Mouse (Mus musculus) neural tube, embryonic 13.5 days (tissue): ENCODE data around the gene Nynrin. TPM values are rescaled to one million over a fixed set of nuclear protein-coding genes. Genes with fewer than 3 reads are reported as not detected.

Experiments
- ATAC-seq: fragments of 200-750 bp; cut with Nextera tagmentation; 2 replicates; pipeline ENCODE4 v1.8.0; 2017; ENCODE audit warnings: low read depth, mild to moderate bottlenecking, moderate TSS enrichment, moderate library complexity
- H3K27ac ChIP-seq: fragments of 300-500 bp; sonication (generic); replicated peaks from 2 replicates; pipeline ENCODE4 v1.5.1; 2015; ENCODE audit warnings: moderate library complexity, mild to moderate bottlenecking, inconsistent platforms
- H3K27me3 ChIP-seq: fragments of 300-500 bp; sonication (generic); 2 replicates; pipeline ENCODE4 v1.6.1; 2015; ENCODE audit warnings: mild to moderate bottlenecking, inconsistent platforms
- H3K36me3 ChIP-seq: fragments of 300-500 bp; sonication (generic); 2 replicates; pipeline ENCODE4 v1.6.1; 2015; ENCODE audit warnings: mild to moderate bottlenecking, inconsistent platforms
- H3K4me1 ChIP-seq: fragments of 300-500 bp; sonication (generic); replicated peaks from 2 replicates; pipeline ENCODE4 v1.6.1; 2015; ENCODE audit warnings: inconsistent platforms
- H3K4me2 ChIP-seq: fragments of 300-500 bp; sonication (generic); 2 replicates; pipeline ENCODE4 v1.6.1; 2015; ENCODE audit warnings: inconsistent platforms, mild to moderate bottlenecking, moderate library complexity
- H3K4me3 ChIP-seq: fragments of 300-500 bp; sonication (generic); 2 replicates; pipeline ENCODE4 v1.5.1; 2015; ENCODE audit warnings: mild to moderate bottlenecking, inconsistent platforms
- H3K9ac ChIP-seq: fragments of 300-500 bp; sonication (generic); 2 replicates; pipeline ENCODE4 v1.6.1; 2015; ENCODE audit warnings: moderate library complexity, mild to moderate bottlenecking, inconsistent platforms
- H3K9me3 ChIP-seq: fragments of 300-500 bp; sonication (generic); 2 replicates; pipeline ENCODE4 v1.6.1; 2016; ENCODE audit warnings: inconsistent platforms
- WGBS: fragments of 180-500 bp; shearing (Covaris S2); methylation state at CpG from one replicate; pipeline ENCODE4 v1.1.7; 2015; 5-methylcytosine and 5-hydroxymethylcytosine counted together
- polyA plus RNA-seq: library from polyadenylated mRNA; unstranded; fragments of >200 nt; fragmentation: Nextera tagmentation; extraction: Ambion mirVana; gene quantifications from 2 replicates; pipeline ENCODE4 v1.2.1, GENCODE M21; 2015

Nynrin gene
- polyA plus RNA-seq, 1 experiment from 2014 or later = 11.8 TPM

DNA sequence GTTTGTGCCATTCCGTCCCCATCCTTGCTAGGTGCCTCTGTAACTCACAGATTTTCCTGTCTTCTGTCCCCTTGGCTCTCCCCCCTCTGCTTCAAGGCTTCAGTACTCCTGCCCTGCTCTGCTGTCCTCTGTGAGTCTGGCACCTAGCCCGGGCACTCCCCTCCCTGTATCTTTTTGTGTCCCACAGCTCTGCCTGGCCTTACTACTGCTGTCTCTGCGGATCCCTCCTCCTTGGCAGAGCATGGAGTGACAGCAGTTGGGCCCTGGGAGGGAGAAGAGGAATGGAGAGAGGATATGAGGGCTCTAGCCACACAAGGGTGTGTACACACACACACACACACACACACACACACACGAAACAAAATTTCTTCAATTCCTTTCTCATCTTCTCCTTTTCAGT is 30.4 kb downstream of the Nynrin start, which contains the start of gene Cbln3:
Gene Cbln3, minus strand, starts transcription at position 227 of the 400 bp plus-strand sequence.
- no peaks in the 10 kb centered on the region for H3K27me3 ChIP-seq
- H3K9ac ChIP-seq = peak within 1 kb of the TSS; percentile 87
- H3K4me3 ChIP-seq = peak within 1 kb of the TSS; percentile 81
- peaks cover 25% of the 10 kb centered on the region for H3K4me1 ChIP-seq
- no peaks in the 10 kb centered on the region for H3K9me3 ChIP-seq
- peaks cover 22% of the 10 kb centered on the region for H3K36me3 ChIP-seq
- 33% methylated on average over 4 of the region's 4 CpGs for WGBS
- H3K4me2 ChIP-seq = peak within 1 kb of the TSS; percentile 82
- peak within 1 kb of the TSS; percentile 82 for H3K27ac ChIP-seq
- peak; percentile 59 for ATAC-seq

DNA sequence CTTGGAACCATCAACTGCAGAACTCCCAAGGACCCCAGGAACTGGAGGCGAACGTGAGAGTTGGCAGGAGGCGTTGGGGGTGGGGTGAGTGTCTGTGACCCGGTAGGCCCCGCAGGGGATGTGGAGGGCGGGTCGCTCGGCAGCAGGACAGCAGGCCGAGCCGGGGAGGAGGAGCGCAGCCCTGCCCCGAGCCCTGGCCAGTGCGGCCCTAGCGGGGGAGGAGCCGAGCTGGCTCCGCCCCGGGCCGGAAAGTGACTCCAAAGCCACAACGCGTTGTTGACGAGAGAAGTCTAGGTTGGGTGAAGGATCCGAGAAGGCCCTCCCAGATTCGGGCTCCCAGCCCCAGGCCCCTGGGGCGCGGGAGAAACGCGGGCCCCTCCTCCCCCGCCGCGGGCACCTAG is 30.9 kb downstream of the Nynrin start, which contains the start of gene Khnyn:
Gene Khnyn, plus strand, starts transcription at position 235 of the 401 bp plus-strand sequence.
- Histone ChIP-seq H3K9me3 (no peaks in the 10 kb centered on the region), H3K4me2 (peak within 1 kb of the TSS; percentile 82), H3K4me3 (peak within 1 kb of the TSS; percentile 81), H3K27ac (peak within 1 kb of the TSS; percentile 82), H3K27me3 (no peaks in the 10 kb centered on the region), H3K36me3 (peaks cover 28% of the 10 kb centered on the region), H3K9ac (peak within 1 kb of the TSS; percentile 87), H3K4me1 (peaks cover 25% of the 10 kb centered on the region)
- WGBS = under 1% methylated on average over 24 of the region's 30 CpGs
- peak; percentile 93 for ATAC-seq

DNA sequence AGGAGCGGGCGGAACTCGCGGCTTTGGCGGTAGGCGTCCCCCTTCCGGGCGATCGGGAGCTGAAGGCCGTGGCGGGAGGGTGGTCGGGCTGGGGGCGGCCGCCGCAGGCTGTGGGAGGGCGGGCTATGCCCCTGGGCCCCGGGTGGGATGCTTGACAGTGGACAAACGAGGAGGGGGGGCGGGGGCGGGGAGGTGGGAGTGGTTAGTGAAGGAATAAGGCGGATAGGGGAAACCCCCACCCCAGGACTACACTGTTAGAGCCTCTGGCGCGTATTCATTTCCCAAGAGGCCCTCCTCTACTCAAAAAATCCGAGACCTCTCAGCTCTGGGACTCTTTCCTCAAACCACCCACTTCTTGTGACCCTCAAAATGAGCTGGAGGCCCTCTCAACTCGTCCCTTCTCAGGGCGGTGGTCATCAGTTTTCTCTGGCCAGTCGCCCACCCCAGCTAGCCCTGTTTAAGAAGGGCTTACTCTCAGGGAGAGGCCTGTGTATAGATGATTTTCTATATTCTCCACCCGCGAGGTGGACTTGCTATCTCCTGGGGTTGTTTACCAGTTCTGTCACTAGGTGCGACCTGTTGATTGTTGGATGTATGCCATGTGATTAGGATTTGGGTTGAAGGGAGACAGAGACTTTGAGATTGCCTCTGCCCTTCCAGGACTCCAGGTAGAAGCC is 31.4 kb downstream of the Nynrin start:
- Histone ChIP-seq H3K4me1 (peaks cover 25% of the 10 kb centered on the region), H3K27me3 (no peaks in the 10 kb centered on the region), H3K4me3 (peak overlapping the region; percentile 81), H3K36me3 (peaks cover 33% of the 10 kb centered on the region), H3K27ac (peak overlapping the region; percentile 82), H3K9me3 (no peaks in the 10 kb centered on the region), H3K9ac (peak overlapping the region; percentile 87), H3K4me2 (peak overlapping the region; percentile 82)
- peak; percentile 70 for ATAC-seq
- under 1% methylated on average over 16 of the region's 30 CpGs for WGBS

DNA sequence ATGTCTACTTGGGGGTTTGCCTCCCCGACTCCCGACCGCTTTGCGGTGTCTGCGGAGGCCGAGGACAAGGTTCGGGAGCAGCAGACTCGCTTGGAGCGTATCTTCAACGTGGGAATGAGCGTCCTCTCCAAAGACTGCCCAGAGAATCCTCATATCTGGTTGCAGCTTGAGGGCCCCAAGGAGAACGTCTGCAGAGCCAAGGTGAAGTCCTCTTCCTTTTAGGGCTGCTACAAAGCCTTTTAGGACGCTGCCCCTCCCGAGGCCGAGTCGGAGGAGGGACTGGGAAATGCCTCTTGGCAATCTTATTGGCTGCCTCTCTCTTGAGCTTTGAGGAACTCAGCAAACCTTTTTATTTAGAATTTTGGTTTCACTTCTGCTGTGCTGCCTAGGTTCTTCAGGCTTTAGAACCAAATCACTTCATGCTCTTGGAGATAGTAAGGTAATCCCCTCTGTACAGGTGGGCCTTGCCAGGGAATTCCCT is 32.0 kb downstream of the Nynrin start:
- ATAC-seq = no peak
- WGBS = 10% methylated on average over 16 of the region's 16 CpGs
- Histone ChIP-seq H3K27ac (peak overlapping the region; percentile 82; the same call in 1 of the 2 replicates), H3K9me3 (no peaks in the 10 kb centered on the region), H3K27me3 (no peaks in the 10 kb centered on the region), H3K36me3 (peaks cover 38% of the 10 kb centered on the region), H3K4me1 (peaks cover 25% of the 10 kb centered on the region), H3K9ac (peak overlapping the region; percentile 87), H3K4me2 (peak overlapping the region; percentile 82), H3K4me3 (peak overlapping the region; percentile 81)

DNA sequence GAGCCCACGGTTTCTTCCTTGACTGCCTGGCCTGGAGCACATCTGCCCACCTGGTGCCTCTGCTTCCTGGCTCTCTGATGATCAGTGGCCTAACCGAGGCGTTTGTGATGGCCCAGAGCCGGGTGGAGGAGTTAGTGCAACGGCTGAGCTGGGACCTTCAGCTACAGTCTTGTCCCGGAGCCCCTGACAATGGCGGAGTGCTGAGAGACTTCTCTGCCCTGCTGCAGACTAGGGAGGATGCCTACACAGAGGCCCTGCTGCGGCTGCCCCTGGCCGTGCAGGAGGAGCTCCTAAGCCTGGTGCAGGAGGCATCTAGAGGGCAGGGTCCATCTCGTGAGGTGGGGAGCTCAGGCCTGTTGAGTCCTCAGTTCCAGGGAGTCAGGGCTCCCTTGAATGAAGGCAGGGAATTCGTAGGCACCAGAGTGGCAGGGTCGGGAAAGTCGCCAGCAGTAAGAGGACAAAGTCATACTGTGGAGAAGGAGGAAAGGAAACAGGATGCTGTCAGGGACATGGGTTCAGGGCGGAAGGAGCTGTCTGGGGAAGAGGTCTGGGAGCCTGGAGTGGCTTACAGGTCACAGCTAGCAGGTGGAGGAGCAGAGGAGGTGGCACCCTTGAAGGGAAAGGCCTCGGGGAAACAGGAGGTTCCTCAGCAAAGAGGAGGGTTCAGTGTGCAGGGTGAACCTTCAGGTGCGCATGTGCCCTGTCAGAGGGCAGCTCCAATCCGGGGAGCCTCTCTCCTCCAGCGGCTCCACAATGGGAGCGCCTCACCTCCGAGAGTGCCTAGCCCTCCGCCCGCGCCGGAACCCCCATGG is 33.0 kb downstream of the Nynrin start:
- Histone ChIP-seq H3K9ac (peak overlapping the region; percentile 87; the same call in 1 of the 2 replicates), H3K27ac (no peak overlapping the region), H3K4me3 (no peak overlapping the region), H3K4me2 (peak overlapping the region; percentile 82), H3K9me3 (no peaks in the 10 kb centered on the region), H3K36me3 (peaks cover 47% of the 10 kb centered on the region), H3K27me3 (no peaks in the 10 kb centered on the region), H3K4me1 (peaks cover 25% of the 10 kb centered on the region)
- ATAC-seq = no peak
- 87% methylated on average over 24 of the region's 24 CpGs for WGBS

DNA sequence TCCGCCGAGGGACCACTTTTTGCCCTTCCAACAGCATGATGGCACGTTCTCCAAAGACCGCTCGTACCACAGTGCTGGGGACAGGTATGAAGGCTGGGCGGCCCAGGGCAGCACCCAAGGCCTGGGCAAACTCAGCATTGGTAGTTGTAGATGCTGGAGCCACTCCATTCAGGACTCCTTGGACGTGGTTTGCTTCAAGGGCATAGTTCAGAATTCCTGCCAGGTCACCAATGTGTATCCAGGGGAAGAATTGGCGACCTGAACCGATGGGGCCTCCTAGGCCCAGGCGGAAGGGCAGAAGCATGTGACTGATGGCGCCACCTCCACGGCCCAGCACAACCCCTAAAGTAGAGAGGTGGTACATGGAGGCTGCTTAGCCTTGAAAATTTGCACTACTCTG is 43.9 kb downstream of the Nynrin start:
- 93% methylated on average over 12 of the region's 12 CpGs for WGBS
- no peak for ATAC-seq

DNA sequence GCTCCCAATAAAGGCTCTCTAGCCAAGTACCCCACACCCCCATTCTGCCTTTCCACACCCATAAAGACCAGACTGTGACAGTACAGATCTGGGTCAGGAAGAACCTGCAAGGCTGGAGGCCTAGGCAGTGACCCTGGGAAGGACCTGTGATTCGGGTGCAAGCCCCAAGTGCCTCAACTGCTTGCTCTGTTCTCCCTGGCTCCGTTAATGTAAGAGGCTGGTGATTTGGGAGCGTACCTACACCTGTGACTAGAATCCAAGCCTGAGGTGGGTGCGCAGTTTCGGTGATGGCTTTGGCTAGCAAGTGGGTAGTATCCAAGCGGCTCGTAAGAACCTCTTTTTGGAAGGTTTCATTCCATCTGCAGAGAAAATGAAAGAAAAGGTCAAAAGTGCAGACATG is 45.1 kb downstream of the Nynrin start:
- no peak for ATAC-seq
- Histone ChIP-seq H3K27me3 (no peaks in the 10 kb centered on the region), H3K9me3 (no peaks in the 10 kb centered on the region), H3K4me2 (peak overlapping the region; percentile 92), H3K4me3 (peak overlapping the region; percentile 57), H3K9ac (peak overlapping the region; percentile 86), H3K27ac (no peak overlapping the region), H3K4me1 (peaks cover 20% of the 10 kb centered on the region), H3K36me3 (peaks cover 40% of the 10 kb centered on the region)
- WGBS = 91% methylated on average over 7 of the region's 7 CpGs

More for the DNA sequence above, 43.9 kb downstream of the Nynrin start:
- no peak overlapping the region for H3K9ac ChIP-seq
- H3K4me2 ChIP-seq = no peak overlapping the region
- no peak overlapping the region for H3K27ac ChIP-seq
- no peaks in the 10 kb centered on the region for H3K27me3 ChIP-seq
- H3K9me3 ChIP-seq = no peaks in the 10 kb centered on the region
- H3K4me3 ChIP-seq = no peak overlapping the region
- peaks cover 49% of the 10 kb centered on the region for H3K36me3 ChIP-seq
- H3K4me1 ChIP-seq = peaks cover 20% of the 10 kb centered on the region

DNA sequence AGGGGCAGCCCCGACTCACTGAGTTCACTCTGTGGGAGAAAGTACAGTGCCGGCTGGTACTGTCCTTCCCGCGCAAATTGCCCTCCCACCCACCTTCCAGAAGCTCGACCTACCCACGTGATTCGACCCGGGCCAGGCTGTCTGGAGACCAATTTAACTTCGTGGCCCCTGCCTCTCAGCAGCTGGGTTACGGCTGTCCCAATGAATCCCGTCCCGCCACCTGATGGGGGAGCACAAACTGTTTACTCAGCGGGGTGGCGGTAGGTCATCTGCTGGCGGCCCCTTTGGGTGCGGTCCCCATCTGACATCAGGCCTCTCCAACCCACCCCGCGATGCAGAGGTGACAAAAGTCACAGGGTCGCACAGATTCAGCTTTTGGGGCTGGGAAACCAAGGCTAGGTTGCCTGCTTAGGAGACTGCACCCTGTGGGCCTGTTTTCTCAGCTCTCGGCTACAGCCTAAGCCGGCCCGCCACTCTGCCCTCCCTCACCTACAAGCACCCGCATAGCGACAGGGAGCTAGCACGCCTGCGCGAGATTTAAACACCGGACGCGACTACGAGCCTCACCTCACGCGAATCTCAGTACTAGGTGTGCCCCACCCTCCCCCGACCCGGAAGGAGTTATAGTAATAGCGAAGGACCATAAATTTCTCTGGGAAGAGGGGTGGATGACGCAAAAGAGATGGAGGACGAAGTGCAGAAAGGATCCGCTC is 46.0 kb downstream of the Nynrin start, which contains the start of gene Sdr39u1:
Gene Sdr39u1, minus strand, starts transcription at position 593 of the 713 bp plus-strand sequence.
- Histone ChIP-seq H3K27me3 (no peaks in the 10 kb centered on the region), H3K4me3 (peak within 1 kb of the TSS; percentile 57), H3K9me3 (no peaks in the 10 kb centered on the region), H3K9ac (peak within 1 kb of the TSS; percentile 86), H3K4me1 (peaks cover 20% of the 10 kb centered on the region), H3K27ac (peak within 1 kb of the TSS; percentile 84), H3K36me3 (peaks cover 31% of the 10 kb centered on the region), H3K4me2 (peak within 1 kb of the TSS; percentile 92)
- 2% methylated on average over 39 of the region's 39 CpGs for WGBS
- ATAC-seq = peak; percentile 95

DNA sequence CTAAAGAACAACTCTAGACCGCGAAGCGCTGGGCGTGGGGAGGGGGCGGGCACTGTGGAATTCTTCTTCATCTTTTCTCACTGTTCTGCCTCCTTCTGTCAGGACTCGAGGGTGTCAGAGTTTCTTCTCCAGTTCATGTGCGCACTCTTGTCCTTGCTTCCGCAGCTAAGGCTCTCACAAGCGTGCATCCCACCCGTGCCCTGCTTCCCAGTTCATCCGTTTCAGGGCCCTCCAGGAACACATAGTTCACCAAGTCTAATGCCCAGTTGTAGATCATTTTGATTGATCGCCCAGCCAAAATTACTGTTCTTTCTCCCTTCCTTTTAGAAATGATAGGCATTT is 46.6 kb downstream of the Nynrin start:
- Histone ChIP-seq H3K4me1 (peaks cover 20% of the 10 kb centered on the region), H3K9me3 (no peaks in the 10 kb centered on the region), H3K9ac (peak overlapping the region; percentile 86), H3K36me3 (peaks cover 26% of the 10 kb centered on the region), H3K27ac (peak overlapping the region; percentile 84), H3K4me2 (peak overlapping the region; percentile 92), H3K27me3 (no peaks in the 10 kb centered on the region), H3K4me3 (peak overlapping the region; percentile 57)
- ATAC-seq = no peak; the same call in 1 of the 2 replicates
- 7% methylated on average over 12 of the region's 12 CpGs for WGBS

DNA sequence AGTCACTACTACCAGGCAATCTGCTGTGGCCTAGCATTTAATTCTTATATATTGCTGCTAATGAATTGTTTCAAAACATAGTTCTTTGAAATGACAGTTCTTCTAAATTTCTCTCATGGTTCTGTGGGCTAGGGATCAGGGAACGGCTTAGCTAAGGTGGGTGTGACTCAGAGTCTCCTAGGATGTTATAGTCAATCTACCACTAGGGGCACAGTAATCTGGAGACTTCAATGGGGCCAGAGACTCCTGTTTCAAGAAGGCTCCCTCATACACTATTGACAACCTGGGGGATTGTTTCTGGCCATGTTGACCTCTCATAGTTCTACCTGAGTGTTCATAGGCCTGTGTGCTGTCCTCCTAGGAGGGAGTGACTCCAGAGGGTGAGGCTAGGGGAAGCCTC is 51.7 kb downstream of the Nynrin start:
- Histone ChIP-seq H3K27ac (no peak overlapping the region), H3K4me3 (no peak overlapping the region), H3K9ac (no peak overlapping the region), H3K9me3 (no peaks in the 10 kb centered on the region), H3K4me1 (peaks cover 7% of the 10 kb centered on the region), H3K27me3 (no peaks in the 10 kb centered on the region), H3K4me2 (no peak overlapping the region), H3K36me3 (no peaks in the 10 kb centered on the region)
- 44% methylated on average over 1 of the region's 1 CpGs for WGBS
- ATAC-seq = no peak

DNA sequence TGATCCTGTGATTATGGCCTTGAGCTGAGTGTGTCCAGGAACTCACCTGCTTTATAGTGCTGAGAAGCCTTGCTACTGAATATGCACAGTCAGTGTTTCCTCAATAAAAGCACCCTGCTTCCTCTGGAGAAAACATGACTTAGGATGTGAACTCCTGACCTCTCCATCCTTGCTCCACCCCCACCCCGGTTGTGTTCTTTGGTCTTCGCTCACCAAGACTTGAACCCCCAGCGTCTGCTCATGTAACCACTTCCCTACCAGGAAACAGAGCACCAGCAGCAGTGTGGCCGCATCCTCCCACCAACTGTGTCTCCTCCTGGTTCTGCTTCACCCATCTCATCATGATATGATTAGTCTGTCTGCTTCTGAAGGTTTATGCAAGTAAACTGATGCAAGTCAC is 59.6 kb downstream of the Nynrin start:
- ATAC-seq = no peak
- H3K27ac ChIP-seq = no peak overlapping the region
- H3K27me3 ChIP-seq = no peaks in the 10 kb centered on the region
- no peaks in the 10 kb centered on the region for H3K36me3 ChIP-seq
- H3K4me2 ChIP-seq = no peak overlapping the region
- no peak overlapping the region for H3K9ac ChIP-seq
- 44% methylated on average over 4 of the region's 4 CpGs for WGBS
- no peak overlapping the region for H3K4me3 ChIP-seq
- no peaks in the 10 kb centered on the region for H3K9me3 ChIP-seq
- no peaks in the 10 kb centered on the region for H3K4me1 ChIP-seq
